Mouse (Mus musculus) heart, postnatal 14 days (tissue): ENCODE results near the gene Arhgef39. TPM values are rescaled to one million over a fixed set of nuclear protein-coding genes. Genes with fewer than 3 reads are reported as not detected.

Experiments used
- total RNA-seq, 2 experiments: library from RNA; stranded (reverse); gene quantifications; 2 replicates each; pipeline ENCODE4 v1.2.3; 2021

Arhgef39 gene
- total RNA-seq, 2 experiments from 2014 or later, result 1.6 to 2.8 TPM

Other genes with a start within 250 kb of the Arhgef39 start
- gene Atp8b5, start 232.5 kb downstream of the Arhgef39 start, total RNA-seq, result under 1 TPM in 1 of 2 experiments, not detected in 1; 0.10 TPM
- gene Rusc2, start 117.7 kb downstream of the Arhgef39 start, total RNA-seq, result 10 to 100 TPM; 43.8 to 51.1 TPM
- under 1 TPM in 1 of 2 experiments, not detected in 1; 0.38 TPM for gene Fam166b, start 70.6 kb downstream of the Arhgef39 start, total RNA-seq
- gene Tesk1, start 57.8 kb downstream of the Arhgef39 start, total RNA-seq, result 10 to 100 TPM; 32.3 to 35.7 TPM
- gene Cd72, start 45.1 kb downstream of the Arhgef39 start, total RNA-seq, result under 1 TPM; 0.59 to 0.88 TPM
- gene Sit1, start 16.0 kb downstream of the Arhgef39 start, total RNA-seq, result 1 to 10 TPM in 1 of 2 experiments, not detected in 1; 1.4 TPM
- gene Ccdc107, start 6.8 kb downstream of the Arhgef39 start, total RNA-seq, result 10 to 100 TPM; 25.9 to 27.1 TPM
- gene Car9, start 7.3 kb upstream of the Arhgef39 start, total RNA-seq, result under 1 TPM; 0.17 TPM
- gene Tpm2, start 24.1 kb upstream of the Arhgef39 start, total RNA-seq, result 10 to 100 TPM; 34.2 to 38.5 TPM
- 10 to 100 TPM; 47.1 to 49.2 TPM for gene Creb3, start 62.6 kb upstream of the Arhgef39 start, total RNA-seq
- gene Tln1, start 63.0 kb upstream of the Arhgef39 start, total RNA-seq, result 100 to 1,000 TPM; 111 to 135 TPM
- 10 to 100 TPM; 32.3 to 41.6 TPM for gene Rgp1, start 79.0 kb upstream of the Arhgef39 start, total RNA-seq
- gene Gba2, start 79.2 kb upstream of the Arhgef39 start, total RNA-seq, result 10 to 100 TPM; 14.3 to 14.6 TPM
- not detected for gene Msmp, start 84.8 kb upstream of the Arhgef39 start, total RNA-seq
- 10 to 100 TPM; 40.6 to 43.6 TPM for gene Npr2, start 132.2 kb upstream of the Arhgef39 start, total RNA-seq
- under 1 TPM; 0.22 to 0.37 TPM for gene Spag8, start 153.9 kb upstream of the Arhgef39 start, total RNA-seq
- gene Hint2, start 156.8 kb upstream of the Arhgef39 start, total RNA-seq, result 100 to 1,000 TPM; 122 to 128 TPM
- gene Tmem8b, start 169.3 kb upstream of the Arhgef39 start, total RNA-seq, result 10 to 100 TPM; 16.4 TPM
- gene Fam221b, start 169.4 kb upstream of the Arhgef39 start, total RNA-seq, result under 1 TPM; 0.10 to 0.19 TPM
- not detected for gene Olfr70, start 201.1 kb upstream of the Arhgef39 start, total RNA-seq
- gene Olfr71, start 210.6 kb upstream of the Arhgef39 start, total RNA-seq, result not detected
- 1 to 10 TPM; 4.7 to 5.1 TPM for gene Hrct1, start 227.5 kb upstream of the Arhgef39 start, total RNA-seq
- gene Spaar, start 230.3 kb upstream of the Arhgef39 start, total RNA-seq, result 1 to 10 TPM; 5.0 to 6.1 TPM